Mouse (Mus musculus): ENCODE results near the gene Tbc1d22a.

The Tbc1d22a gene

DNA sequence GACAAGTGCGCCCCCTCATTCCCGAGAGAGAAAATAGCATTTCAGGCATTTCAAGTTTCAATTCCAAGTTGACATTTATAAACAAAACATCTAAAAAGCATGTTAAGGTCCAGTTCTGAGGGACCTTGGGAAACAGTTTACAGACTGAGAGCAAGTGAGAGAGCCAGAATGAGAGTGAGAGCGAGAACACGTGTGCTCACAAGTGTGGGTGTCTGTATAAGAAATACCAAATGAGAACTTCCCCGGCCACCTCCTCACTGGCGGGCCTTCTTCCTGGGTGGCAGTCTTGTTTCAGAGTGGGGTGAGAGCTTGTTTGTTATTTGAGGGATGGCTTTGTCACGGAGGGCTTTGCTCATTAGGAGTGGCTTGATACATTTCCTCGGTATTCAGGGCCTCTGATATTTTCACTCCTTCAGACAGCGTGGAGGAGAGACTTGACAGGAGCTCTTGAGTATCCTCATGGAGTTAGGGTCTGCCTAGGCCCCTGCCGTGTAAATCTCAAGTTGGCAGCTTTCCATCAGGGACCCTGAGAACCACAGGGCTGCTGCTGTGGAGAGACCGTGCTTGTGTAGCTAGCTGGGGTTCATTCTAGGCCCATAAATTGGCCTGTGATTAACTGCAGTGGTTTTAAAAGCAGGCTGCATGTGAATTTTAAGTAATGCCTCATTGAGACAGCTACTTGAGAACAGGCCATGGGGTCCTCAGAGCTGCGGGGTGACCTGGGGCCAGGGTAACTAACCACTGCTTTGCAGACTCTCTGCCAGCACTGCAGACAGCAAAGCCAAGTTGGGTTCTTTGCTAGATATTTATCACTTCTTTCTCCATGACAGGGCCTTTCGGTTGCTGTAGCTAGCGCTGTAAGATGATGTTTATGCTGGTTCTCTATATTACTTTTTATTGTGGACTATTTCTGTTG, 65.1 kb downstream of the Tbc1d22a start:
- DNase-seq (ENCODE audit: low spot score) = no peak

DNA sequence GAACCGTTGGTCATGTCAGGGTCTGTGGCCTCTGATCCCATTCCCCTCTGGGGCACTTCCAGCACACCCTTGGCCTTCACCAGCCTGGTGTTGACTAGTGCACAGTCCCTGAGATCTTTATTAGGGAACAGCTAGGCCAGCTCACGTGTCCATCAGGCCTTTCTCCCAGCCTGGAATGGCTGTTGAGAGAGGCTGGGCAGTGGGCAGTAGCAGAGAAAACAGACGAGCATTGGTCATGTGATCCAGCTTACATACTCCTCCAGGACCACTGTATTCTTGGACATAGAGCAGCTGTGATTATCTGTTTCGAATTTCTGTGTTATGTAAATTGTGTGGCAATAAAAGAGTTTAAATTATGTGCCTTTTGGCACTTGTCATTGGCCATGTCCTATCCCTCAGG, 65.9 kb downstream of the Tbc1d22a start:
- no peak for DNase-seq (ENCODE audit: low spot score)

DNA sequence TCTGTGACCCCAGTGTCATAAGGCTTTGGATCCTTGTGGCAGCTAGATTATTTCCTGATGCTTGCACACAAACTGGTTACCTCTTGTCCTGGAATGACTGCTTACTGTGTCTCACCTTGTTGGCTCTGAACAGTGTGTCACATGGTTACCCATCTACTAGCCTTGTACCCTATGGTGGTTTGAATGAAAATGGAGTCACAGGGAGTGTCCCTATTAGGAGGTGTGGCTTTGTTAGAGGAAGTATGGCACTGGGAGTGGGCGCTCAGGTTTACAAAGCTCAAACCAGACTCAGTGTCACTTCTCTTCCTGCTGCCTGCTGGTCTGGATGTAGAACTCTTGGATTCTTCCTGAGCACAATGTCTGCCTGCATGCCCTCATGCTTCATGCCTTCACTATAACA, 69.0 kb downstream of the Tbc1d22a start:
- no peak for DNase-seq (ENCODE audit: low spot score)

DNA sequence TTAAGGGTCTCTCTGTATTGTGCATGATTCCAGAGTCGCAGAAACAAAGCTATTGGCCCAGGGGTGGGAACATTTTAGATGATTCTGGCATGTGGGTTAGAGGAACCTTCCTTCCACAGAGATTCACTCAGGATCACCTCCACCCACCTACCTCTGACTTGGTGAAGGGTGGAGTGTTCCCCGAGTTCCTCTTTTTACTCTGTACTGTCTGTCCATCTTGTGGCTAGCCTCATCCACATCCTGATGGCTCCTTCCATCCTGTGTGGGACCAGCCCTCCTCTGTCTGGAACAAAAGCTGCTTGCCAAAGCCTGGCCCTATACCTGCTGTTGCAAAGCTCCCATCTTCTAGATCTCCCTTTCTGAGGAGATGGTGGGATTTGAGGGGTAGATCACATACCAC, 71.0 kb downstream of the Tbc1d22a start:
- DNase-seq (ENCODE audit: low spot score) = no peak

DNA sequence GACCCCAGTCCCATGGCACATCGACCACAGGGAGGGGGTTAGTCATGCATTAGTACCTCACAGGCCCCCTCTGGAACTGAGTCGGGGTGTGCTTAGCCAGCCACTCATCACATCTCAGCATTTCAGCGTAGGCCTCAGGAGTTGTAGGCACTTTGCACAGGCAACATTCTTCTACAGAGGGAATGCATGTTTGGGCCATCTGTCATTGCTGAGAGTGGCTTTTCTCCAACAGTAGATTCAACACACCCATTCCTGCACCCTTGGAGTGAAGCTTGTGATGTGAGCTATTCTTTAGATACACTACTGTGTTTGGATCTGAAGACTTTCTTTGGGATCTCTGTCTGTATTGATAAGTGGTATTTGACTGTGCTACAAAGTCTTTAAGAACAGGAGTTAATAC, 75.8 kb downstream of the Tbc1d22a start:
- no peak for DNase-seq (ENCODE audit: low spot score)

DNA sequence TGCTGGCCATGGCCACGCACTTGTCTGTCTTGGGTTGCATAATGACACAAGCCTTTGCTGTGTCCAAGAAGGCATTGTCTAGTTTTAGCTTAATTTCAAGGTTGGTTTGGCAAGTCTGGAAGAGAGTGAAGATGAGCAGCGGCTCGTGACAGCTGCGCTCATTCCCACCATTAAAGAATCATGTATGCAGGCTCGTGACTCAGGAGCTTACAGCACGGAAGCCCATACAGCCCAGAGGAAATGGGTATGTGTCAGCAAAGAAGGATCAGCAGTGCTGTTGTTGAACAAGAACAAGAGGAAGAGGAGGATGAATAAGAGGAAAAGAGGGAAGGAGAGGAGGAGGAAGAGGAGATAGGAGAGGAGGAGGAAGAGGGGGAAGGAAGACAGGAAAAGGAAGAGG, 78.0 kb downstream of the Tbc1d22a start:
- DNase-seq (ENCODE audit: low spot score) = no peak

DNA sequence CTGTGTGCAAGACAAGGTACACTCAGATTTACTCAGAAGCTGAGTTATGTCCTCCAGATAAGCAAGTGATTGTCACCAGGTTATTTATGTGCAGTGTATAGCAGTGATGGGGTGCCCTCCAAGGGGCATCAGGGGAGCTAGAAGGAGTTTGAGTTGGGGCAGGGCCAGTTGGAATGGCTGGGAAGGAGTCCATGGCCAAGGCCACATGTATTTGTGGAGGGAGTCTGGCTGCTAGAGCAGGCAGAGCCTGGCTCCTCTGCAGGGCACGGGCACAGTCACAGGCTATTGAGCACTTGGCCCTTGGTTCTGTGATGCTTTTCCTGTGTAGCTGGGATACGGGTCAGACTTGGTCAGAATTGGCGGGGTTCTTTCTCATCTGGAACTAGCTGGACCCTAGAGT, 80.2 kb downstream of the Tbc1d22a start:
- no peak for DNase-seq (ENCODE audit: low spot score)

DNA sequence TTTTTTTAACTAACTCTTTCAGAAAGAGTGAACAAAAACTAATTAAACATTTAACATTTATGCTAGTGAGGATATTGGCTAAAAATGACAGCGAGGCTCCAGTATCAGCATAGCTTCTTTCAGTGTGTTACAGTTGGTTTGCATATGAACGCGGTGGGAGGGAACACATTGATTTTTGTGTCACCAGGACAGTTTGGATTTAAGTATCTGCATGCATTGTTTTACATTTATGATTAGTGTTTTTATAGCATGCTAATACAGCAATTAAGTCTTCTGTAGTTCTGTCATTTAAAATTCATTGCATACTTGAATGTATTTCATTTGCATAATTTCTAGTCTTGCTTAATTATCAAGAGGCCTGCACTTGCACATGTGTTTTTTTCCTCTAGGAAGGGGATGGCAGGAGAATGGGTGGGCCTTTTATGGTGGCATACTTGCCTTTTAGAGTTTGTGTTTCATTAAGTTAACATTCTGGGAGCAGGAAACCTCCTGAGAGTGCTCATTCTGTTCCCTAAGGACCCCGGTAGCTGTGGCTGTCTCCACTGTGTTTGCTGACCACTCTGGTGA, 81.5 kb downstream of the Tbc1d22a start:
- no peak for DNase-seq (ENCODE audit: low spot score)

DNA sequence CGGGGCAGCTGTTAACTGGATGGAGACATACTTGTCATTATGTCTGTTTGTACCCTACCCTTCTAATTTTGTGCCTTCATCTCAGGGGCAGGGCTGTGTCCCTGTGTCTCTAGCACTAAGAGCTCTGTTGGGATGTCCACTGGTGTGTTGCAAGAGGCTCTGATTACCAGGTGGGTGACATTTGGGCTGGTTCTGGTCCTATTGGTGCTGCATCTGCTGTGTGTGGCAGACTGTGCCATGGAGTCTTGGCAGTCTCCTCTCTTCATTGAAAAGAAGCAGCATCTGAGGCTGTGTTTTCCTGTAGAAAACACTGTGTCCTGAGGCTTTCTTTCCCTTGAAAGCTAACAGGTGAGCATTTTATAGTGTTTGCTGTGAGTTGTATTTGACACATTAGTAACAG, 83.0 kb downstream of the Tbc1d22a start:
- DNase-seq (ENCODE audit: low spot score) = no peak

DNA sequence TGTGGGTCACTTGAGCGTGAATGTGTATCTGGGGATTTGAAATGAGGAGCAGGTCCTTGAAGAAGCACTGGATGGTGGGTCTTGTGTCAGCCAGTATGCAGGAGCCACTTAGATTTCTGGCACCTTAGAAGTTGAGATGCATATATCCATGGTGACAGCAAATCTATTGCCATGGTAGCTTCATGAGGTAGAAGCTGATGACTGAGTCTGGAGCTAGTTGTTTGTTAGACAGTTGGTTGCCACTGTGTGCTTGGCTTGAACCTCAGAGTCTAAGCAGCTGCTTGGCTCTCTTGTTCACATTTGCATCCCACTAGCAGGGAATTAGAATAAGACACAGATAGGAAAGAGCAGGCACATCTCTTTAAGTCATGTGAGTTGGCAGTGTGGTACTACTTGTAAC, 89.6 kb downstream of the Tbc1d22a start:
- no peak for DNase-seq (ENCODE audit: low spot score)

DNA sequence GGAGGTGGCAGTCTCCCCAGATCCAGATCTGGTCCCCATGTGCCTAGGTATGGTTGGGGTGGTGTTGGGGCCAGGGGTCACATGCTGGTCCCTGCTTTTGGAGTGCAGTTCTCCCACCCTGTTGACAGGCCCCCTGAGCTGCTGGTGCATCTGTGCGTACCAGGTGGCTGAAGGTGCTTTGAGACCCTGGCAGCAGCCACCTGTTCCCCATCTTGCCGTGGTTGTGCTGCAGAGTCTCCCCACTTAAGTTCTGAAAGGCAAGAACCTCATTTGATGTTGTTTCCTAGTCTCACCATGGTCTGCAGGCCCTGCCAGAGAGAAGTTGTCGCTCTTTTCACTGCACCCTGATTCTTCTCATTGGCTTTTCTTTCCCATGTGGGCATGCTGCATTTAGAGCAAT, 90.6 kb downstream of the Tbc1d22a start:
- DNase-seq (ENCODE audit: low spot score) = no peak

DNA sequence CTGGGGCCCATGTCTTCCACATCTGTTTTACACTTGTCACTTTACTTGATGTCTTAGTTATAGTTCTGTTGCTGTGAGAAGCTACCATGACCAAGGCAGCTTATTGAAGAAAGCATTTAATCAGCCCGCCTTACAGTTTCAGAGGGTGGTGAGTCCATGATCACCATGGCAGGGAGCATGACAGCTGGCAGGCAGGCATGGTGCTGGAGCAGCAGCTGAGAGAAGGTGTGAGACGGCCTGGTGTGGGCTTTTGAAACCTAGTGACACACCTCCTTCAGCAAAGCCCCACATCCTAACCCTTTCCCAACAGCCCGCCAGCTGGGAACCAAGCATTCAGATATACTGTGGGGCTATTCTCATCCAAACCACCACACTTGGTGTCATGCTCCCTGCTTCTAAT, 91.0 kb downstream of the Tbc1d22a start:
- no peak for DNase-seq (ENCODE audit: low spot score)

DNA sequence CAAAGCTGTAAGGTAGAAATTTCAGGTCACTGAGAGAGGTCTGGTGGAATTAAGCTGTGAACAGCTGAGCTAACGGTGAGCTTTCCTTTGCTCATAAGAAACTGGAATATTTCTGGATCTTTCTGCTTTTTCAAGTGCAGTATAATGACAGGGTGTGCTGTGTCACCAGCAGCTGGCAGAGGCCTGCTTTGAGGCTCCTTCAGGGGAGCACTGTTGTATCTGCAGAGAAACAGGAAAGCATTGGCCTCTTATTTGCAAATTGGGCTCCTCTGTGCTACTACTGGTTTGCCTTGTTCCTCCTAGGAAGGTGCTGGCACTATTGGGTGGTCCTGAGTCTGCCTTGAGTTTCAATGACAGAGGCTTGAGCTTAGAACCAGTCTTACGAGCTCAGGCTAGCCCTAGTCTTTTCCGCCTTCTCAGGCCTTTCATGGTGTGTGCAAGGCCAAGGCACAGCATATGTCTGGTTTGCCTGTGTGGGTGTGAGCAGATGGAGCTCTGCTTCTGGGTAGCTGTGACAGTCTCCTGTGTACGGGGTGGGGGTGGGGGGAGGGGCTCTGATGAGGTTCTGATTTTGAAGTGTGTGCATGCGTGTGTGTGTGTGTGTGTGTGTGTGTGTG, 95.1 kb downstream of the Tbc1d22a start:
- DNase-seq (ENCODE audit: low spot score) = no peak

DNA sequence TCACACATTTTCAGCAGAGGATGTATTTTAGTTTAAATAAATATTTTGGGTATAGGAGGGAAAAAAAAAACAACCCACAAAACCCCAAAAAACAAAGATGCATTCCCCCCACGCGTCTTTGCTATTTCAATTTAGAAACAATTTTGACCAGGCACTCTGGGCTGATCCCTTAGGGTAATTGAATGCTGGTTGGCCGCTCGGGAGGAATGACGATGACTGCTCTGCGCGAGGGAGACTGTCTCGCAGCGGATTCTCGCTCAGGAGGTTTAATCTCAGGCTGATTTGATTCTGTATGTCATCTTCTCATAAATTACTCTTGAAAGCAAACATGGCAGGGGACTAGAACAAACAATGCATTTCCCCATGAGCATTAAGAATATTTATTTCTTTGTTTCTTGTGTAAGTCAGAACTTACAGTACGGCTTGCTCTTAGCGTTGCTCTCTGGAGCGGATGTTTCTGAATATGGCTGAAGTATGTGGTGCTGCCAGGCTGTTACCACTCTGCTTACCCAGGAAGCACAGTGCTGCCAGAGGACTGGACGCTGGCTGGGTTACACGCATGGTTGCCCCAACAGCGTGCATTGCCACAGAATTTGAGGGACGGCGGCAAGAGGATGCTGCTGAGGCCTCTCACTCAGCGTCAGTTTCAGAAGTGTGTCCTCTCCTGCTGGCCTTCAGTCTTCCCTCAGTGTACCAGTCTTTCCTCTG, 106.7 kb downstream of the Tbc1d22a start:
- no peak for DNase-seq (ENCODE audit: low spot score)

DNA sequence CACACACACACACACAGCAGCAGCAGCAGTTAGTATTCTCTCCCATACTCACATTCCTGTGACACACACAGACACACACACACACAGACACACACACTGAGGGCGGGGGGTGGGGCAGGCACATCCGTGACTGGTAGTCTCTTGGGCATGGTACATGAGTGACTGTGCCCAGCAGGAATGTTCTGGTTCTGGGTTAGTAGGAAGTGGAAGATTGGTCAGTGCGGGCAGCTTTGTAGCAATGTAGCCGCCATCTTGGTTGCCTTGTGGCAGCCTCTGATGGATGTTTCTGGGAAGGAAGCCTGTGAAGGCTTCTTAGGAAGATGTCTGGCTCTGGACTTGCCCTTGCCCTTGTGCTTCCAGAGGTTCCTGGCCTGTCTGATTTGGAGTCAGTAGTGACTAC, 112.1 kb downstream of the Tbc1d22a start:
- DNase-seq (ENCODE audit: low spot score) = no peak

DNA sequence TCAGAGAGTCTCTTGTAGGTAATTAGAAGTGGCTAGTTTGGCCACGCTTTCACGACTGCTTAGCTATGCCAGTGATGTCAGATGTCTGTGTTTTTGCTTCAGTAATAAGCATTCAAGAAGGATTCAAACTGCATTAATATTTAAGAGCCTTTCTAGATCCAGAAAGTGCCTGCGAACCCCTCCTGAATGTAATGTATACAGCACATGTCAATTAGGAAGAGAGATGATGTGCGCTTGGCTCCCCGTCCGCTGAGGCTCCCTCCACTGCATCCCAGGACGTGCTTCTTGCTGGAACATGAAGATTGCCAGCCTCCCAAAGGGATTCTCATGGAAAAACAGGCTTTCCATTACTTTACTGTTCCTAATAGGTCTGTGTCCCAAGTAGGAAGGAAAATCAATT, 115.7 kb downstream of the Tbc1d22a start:
- DNase-seq (ENCODE audit: low spot score) = no peak

DNA sequence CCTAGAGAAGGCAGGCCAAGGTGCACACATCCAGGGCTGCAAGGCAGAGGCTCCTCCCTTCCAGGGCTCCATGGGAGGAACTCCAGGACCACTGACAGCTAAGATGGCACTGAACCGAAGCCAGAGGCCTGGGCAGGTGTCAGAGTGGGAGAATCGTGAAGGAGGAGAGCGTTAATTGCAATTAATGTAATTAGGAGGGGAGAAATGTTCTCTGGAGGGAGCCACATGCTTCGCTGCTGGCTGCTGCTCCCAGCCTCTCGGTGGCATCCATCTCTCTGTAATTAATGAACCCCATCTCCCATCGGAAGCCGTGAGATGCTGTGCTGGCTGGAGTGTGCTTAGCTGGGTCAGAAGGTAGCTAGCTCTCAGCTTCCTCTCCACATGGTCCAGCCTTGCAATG, 116.2 kb downstream of the Tbc1d22a start:
- no peak for DNase-seq (ENCODE audit: low spot score)

DNA sequence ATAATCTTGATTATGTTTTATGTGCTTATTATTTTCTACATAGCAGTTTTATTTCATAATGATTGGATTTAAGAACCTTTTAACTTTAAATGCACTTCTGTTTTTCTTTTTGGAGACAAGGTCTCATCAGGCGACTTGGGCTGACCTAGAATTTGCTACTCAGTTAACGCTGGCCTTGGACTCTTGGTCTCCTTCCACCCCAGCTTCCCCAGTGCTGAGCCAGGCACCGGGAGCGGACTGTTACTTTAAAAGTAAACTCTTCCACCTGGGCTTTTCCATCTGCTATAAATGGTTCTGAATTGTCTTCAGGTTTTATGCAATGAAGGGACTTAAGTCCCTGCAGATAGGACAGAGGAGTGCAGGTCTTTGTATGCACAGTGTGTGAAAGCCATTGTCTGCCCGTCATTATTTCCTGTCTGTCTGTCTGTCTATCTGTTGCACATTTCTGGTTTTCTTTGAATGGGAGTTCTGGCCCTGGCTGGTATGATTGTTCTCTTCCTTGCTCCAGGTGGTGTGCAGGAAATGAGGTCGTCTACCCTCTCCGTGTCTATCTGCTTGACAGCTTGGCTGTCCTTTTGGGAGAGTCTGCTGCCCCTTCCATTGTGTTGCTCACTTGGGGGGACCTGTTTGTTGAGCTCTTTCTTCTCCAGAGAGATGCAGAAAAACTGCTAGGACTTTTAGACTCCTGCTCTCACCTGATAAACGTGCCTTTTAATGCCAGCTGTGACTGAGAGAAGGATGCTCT, 117.4 kb downstream of the Tbc1d22a start:
- DNase-seq (ENCODE audit: low spot score) = no peak

DNA sequence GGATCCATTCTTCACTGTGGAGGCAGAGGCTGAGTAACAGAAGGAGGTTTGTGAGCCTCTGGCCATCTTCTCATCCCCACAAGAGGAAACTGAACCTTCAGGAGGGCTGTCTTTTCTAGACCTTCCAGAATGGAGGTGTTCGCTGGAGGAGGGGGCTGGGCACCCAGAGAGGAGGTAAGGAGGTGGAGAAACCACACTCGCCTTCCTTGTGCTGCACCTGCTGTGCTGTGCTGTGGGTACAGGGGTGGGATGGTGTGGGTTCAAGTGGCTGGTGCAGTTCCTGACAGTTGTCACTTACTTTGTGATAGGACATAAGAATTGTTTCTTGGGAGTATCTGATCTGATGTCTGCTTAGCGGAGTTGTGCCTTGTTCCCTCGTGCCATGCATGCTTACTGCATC, 118.9 kb downstream of the Tbc1d22a start:
- DNase-seq (ENCODE audit: low spot score) = no peak

DNA sequence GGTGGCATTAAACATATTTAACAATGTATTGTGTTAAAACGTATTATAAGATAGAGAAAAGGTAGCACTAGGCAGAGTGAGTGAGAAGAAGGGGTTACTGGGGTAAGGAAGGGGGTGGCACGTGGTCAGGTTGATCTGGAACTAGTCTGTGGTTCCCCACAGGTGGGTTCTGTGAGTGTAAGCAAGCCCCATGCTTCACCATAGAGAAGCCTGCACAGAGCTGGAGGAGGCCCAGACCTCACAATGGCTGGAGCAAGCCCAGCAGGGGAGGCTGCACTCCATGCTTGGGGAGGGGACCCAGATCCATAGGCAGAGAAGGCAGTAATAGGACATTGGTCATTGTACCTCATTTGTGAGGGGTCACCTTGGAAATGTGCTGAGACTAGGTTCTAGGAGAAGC, 119.3 kb downstream of the Tbc1d22a start:
- DNase-seq (ENCODE audit: low spot score) = no peak

DNA sequence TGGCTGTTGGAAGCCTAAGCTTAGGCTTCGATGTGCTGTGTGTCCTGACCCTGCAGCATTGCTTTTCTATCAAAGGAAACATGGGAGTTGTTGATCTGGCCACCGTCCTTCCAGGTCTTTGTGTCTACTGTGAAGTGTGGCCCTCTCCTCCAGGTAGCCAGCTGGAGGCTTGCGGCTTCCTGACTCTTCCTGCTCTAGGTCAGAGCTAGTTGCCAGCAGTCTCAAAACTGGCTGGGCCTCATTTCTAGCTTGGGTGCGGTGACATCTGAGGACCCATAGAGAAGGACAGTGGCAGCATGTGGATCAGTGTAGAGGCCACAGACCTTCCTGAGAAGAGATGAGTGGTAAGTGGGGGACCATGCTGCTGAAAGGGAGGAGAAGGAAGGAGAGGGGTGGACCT, 120.0 kb downstream of the Tbc1d22a start:
- DNase-seq (ENCODE audit: low spot score) = no peak

DNA sequence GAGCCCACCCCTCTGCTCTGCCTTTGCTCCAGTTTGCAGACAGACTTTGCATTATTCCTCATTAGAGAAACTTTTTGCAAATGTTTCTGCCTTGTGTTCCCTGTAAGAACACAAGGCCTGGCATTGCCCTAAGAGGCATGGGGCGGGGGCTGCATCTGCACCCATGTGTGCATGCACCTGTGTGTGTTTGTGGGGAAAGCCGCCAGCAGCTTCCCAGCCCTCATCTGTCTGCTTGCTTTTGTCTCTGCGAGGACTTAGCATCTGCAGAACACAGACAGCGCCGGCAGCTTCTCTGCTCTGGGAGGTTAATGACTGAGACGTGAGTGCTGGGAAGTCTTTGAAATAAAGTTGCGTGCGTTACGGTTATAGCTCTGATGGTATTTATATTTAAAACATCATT, 120.5 kb downstream of the Tbc1d22a start:
- DNase-seq (ENCODE audit: low spot score) = no peak
